Mouse (Mus musculus): Measurements from ENCODE around the gene Lair1. TPM values are rescaled to one million over a fixed set of nuclear protein-coding genes. Genes with fewer than 3 reads are reported as not detected.
A peak's percentile ranks its signal among the peaks of the same experiment; 100 is the strongest.
"Not testable (repeated sequence)": the region's sequence is repeated elsewhere in the genome, so short reads cannot be mapped to it uniquely, and the experiment has no call there.

The Lair1 gene
- polyA plus RNA-seq, 1 experiment, result 0.65 TPM

DNA sequence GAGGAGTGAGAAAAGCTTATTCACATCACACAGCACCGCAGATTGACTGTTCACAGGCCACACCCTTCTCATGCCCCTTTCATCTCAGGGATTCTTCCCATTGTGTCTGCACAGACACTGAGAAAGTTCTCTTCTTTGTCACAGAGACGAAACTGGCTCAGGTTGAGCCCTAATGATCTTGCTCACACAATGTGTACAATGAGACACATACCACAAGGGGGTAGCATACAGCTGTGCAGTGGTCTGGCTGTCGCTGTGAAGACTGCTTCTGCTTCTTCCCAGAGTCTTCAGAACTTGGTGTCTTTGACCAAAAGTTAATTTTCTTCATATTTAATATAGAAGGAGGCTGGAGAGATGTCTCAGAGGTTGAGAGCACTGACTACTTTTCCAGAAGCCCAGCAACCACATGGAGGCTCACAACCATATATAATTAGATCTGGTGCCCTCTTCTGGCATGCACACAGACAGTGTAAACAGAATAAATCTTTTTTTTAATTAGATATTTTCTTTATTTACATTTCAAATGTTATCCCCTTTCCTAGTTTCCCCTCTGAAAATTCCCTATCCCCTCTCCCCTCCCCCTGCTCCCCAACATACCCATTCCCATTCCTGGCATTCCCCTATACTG, 36.1 kb downstream of the Lair1 start:
- Histone ChIP-seq H3K4me1 (ENCODE audit: control insufficient read depth, insufficient read depth, low read length) (no peaks in the 10 kb centered on the region), H3K4me3 (ENCODE audit: insufficient read depth, low read length) (no peak overlapping the region), H3K27ac (ENCODE audit: insufficient read depth, low read length) (no peak overlapping the region)
- TF ChIP-seq CTCF (IDR thresholded peaks at IDR 0.05; ENCODE audit: borderline replicate concordance, insufficient read depth, low read length), result peak; percentile 30; the same call in 1 of the 2 replicates
- TF ChIP-seq POLR2A (IDR thresholded peaks at IDR 0.05; ENCODE audit: low read depth, low read length), result no peak

GRCm38 (mm10) chr7:4004636-4005035, 58.4 kb downstream of the Lair1 start:
- not testable (repeated sequence) for H3K4me3 ChIP-seq (ENCODE audit: insufficient read depth, low read length); H3K4me1 ChIP-seq (ENCODE audit: control insufficient read depth, insufficient read depth, low read length); H3K27ac ChIP-seq (ENCODE audit: insufficient read depth, low read length)

DNA sequence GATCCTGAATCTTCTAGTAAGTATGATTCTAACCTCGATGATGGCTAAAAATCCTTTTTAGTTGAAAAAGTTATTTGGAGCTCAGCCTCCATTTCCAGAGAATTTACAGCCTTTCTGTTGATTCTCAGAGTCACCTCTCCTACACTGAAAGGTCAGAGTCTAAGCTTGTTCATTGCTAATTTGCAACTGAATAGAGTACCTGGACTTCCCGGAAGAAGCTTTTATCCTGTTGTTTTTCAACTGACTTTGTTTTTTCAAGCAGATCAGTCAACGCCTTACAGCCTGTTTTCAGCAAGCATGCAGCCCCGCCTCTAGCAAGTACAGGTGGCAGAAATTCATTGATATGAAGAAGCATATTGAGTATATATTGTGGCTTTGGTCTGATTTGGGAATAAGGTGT, 59.0 kb downstream of the Lair1 start:
- not testable (repeated sequence) for H3K4me1 ChIP-seq (ENCODE audit: control insufficient read depth, insufficient read depth, low read length); H3K27ac ChIP-seq (ENCODE audit: insufficient read depth, low read length); H3K4me3 ChIP-seq (ENCODE audit: insufficient read depth, low read length)

- Histone ChIP-seq H3K27ac (ENCODE audit: insufficient read depth, low read length) (no peak overlapping the region), H3K4me1 (ENCODE audit: control insufficient read depth, insufficient read depth, low read length) (no peaks in the 10 kb centered on the region), H3K4me3 (ENCODE audit: insufficient read depth, low read length) (no peak overlapping the region)
- TF ChIP-seq CTCF (IDR thresholded peaks at IDR 0.05; ENCODE audit: borderline replicate concordance, insufficient read depth, low read length) (no peak), POLR2A (IDR thresholded peaks at IDR 0.05; ENCODE audit: low read depth, low read length) (no peak)
These were observed 101.0 kb downstream of the Lair1 start for GRCm38 (mm10) chr7:3962017-3962416.

DNA sequence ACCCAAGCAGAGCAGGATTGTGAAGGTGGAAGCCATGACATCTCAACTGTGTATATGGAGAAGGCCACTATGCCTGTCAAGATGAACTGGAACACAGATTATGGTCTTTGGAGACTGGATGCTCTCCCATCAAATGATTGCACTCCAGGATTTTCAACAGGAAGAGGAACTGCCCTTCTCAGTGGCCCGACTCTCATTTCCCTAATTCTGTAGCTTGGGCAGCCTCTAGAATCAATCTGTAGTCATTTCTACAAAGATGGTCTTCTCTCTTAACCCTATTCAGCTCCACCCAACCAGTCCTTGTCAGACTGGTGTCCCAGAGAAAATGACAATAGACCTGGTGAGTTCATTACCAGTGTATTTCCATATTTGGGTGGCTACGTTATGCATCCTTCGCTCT, 105.6 kb downstream of the Lair1 start:
- no peak for TF ChIP-seq POLR2A (IDR thresholded peaks at IDR 0.05; ENCODE audit: low read depth, low read length)
- no peak for TF ChIP-seq CTCF (IDR thresholded peaks at IDR 0.05; ENCODE audit: borderline replicate concordance, insufficient read depth, low read length)
- H3K27ac ChIP-seq (ENCODE audit: insufficient read depth, low read length), result no peak overlapping the region
- no peak overlapping the region for H3K4me3 ChIP-seq (ENCODE audit: insufficient read depth, low read length)
- no peaks in the 10 kb centered on the region for H3K4me1 ChIP-seq (ENCODE audit: control insufficient read depth, insufficient read depth, low read length)

Other genes with a start within 250 kb of the Lair1 start
- gene Gm15448, start 237.5 kb downstream of the Lair1 start, polyA plus RNA-seq (2011; ENCODE audit: insufficient read length, low read depth, missing spikeins), result not detected in 2 replicates
- gene Pira2, start 218.2 kb downstream of the Lair1 start, polyA plus RNA-seq (2011; ENCODE audit: insufficient read length, low read depth, missing spikeins), result 0.42 TPM in 1 of 2 replicates, not detected in the other
- gene Gm14548, start 165.1 kb downstream of the Lair1 start, polyA plus RNA-seq (2011; ENCODE audit: insufficient read length, low read depth, missing spikeins), result not detected in 2 replicates
- not detected in 2 replicates for gene Lilra6, start 147.7 kb downstream of the Lair1 start, polyA plus RNA-seq (2011; ENCODE audit: insufficient read length, low read depth, missing spikeins)
- gene Ttyh1, start 56.2 kb upstream of the Lair1 start, polyA plus RNA-seq (2011; ENCODE audit: insufficient read length, low read depth, missing spikeins), result 0.94 and 1.9 TPM in 2 replicates
- gene Leng8, start 73.8 kb upstream of the Lair1 start, polyA plus RNA-seq (2011; ENCODE audit: insufficient read length, low read depth, missing spikeins), result 62.7 and 81.4 TPM in 2 replicates
- 2.3 and 2.5 TPM in 2 replicates for gene Leng9, start 87.2 kb upstream of the Lair1 start, polyA plus RNA-seq (2011; ENCODE audit: insufficient read length, low read depth, missing spikeins)
- 26.5 and 26.9 TPM in 2 replicates for gene Cdc42ep5, start 101.7 kb upstream of the Lair1 start, polyA plus RNA-seq (2011; ENCODE audit: insufficient read length, low read depth, missing spikeins)
- gene Lilra5, start 174.6 kb upstream of the Lair1 start, polyA plus RNA-seq (2011; ENCODE audit: insufficient read length, low read depth, missing spikeins), result not detected in 2 replicates